Mouse (Mus musculus) 3134 (cell line): ENCODE results near the gene Mmrn2.

ENCODE experiments used
- DNase-seq: peaks from one replicate; pipeline ENCODE4 v3.0.0-alpha.2; 2011; ENCODE audit warnings: low spot score; ENCODE audit not compliant: insufficient read length; ENCODE audit errors: extremely low read depth

Gene Mmrn2

DNA sequence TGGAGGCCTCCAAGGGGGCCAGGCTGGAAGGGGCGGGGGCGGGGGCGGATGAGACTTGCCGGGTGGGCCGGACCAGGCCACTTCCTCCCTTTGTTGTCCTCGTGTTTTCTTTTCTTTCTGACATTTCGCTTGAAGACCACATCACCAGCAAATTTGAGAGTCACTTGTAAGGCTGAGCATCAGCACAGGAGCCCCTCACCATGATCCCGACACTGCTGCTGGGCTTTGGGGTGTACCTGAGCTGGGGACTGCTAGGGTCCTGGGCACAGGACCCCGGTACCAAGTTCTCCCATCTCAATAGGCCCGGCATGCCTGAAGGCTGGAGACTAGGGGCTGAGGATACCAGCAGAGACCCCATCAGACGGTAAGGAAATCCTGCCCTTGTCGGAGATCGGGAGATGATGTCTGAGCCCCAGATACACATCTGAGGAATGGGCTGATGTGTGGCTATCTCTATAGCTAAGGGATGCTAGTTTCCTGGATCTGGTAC, at the start of gene Mmrn2:
Mmrn2 (plus strand) TSS at position 51 of the 490 bp plus-strand sequence.
- no peak for DNase-seq

DNA sequence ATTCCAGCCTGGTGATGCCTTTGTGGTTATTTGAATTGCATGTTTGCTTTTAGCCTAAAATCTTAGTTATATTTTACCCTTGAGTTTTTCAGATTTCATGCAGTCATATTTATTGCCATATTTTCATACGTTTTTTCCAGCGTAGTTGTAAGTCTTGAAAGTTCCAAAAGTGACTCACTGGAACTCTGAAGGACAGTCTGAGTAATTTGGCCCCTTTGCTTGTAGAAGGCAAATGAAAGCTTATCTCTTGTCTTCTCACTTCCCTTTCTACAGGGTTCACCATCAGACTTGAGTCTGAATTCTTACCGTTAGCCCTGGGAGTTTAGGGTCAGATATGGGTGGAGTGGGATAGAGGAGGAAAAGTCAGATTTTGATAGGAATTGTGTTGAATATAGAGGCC, 48.7 kb upstream of the Mmrn2 start:
- no peak for DNase-seq

DNA sequence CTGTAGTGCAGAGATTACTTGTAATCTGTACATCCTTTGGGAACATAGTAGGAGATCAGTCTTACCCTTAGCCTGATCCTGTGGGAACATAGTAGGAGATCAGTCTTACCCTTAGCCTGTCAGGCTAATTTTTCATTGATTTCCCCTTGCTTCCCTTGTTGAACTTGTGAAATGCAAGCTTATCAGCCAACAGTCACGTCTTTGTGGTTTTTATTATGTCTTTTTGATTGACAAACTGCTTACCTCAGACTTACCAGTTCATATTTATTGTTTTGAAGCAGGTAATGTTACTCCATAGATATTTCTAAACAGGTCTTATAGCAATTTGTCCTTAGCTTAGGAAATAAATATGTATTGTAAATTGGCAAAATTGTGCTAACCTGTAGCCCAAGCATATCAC, 47.6 kb upstream of the Mmrn2 start:
- DNase-seq = no peak

DNA sequence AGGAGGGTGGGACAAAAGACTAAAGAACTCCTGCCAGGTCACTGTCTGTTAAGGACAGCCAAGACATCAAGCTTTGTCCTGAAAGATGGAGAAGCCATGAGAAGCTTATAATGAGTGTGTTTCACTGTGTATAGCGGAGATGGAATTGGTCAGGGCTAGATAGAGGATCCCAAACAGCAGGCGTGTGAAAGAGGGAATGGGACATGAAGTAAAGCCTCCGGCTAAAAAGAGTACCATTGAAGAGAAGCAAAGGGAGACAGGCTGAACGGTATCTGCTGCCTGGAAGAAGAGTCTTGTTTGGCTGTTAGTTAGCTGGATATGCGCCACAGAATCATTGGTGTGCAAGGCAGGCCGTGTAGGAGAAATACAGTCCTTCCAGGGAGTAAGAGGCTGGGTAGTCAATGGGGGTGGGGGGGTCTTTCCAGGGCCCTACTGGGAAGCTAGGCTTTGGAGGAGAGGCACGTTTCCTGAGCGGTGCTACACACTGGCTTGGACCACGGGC, 44.6 kb upstream of the Mmrn2 start:
- no peak for DNase-seq

DNA sequence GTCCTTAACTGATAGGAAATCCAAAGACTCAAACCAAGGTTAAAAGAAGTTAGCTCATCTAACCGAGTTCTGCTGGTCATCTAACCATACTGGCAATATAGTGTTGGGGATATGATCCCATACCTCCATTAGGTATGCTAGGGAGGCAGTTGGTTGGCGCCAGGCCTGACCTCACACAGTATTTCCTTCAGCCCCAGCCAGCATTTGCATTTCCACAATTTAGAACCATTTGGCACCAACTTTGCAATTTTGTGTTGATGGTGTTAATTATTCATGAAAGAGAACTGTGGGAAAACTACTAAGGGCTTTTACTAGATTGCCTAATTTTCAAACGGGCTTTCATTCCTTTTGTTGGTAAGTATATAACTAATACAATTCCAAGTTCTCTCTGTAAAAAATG, 43.4 kb upstream of the Mmrn2 start:
- no peak for DNase-seq

DNA sequence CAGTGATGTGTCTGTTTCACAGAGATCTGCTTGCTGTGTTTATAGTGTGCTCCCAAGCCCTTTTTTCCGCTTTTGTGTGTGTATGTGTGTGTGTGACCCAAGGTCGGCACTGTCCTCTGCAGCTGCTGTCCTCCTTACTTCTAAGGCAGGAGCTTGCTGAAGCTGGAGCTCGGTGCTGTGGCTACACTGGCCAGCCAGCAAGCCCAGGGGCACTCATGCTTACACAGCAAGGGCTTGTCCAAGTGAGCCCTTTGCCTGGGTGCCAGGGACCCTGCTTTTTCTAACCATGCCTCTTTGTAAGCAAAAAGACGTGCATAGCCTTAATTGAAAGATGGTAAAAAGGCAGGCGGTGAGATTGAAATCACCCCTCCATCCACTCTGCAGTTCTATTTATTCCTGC, 42.8 kb upstream of the Mmrn2 start:
- no peak for DNase-seq

DNA sequence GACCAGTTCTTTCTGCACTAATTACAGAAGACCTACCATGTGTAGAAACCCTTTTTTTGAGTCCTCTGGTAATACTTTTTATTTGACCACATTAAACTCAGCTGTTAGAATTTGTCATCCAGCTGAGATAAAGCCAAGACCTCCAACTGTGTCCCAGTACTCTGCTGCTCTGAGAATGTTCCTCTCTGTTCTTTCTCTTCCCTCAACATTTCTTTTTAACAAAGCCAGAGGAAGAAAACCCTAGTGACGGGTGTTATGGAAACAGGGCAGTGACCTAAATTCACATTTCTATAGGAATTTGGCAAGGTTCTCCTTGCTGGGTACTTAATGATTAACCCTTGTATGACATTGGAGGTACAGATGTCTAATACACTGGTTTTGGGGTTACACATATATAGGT, 35.8 kb upstream of the Mmrn2 start:
- no peak for DNase-seq

DNA sequence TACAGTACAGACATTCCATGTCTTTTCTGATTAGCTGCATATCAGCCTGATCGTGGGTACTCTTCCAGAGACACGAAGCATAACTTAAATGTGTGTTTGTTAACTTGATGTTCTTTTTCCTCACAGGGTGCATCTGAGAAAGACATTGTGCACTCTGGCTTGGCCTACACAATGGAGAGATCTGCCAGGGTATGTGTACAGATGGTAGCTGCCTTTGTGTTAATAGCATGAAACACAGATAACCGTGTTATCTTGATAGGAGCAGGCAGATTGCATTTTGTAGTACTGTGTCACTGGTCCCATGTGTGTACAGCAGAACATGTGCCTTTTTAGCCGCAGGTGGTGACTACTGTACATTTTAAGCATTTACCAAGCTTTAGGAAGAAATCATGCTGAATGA, 33.3 kb upstream of the Mmrn2 start:
- DNase-seq = no peak

DNA sequence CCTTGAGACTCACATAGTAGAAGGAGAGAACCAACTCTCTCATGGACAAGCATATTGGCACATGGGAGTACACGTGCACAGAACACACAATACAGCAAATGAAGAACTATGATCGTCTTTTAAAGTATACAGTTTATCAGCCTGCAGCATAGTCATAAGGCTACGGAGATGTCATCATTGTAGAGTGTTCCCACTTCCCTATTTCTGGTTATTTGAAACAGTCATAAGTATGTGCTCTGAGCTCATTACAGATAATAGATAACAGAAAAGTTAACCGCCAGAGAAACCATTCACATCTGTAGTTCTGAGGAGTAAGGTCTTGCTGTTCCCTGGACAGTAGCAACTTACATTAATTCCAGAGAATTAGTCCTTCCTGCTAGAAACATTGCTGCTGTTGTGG, 32.2 kb upstream of the Mmrn2 start:
- DNase-seq = no peak

DNA sequence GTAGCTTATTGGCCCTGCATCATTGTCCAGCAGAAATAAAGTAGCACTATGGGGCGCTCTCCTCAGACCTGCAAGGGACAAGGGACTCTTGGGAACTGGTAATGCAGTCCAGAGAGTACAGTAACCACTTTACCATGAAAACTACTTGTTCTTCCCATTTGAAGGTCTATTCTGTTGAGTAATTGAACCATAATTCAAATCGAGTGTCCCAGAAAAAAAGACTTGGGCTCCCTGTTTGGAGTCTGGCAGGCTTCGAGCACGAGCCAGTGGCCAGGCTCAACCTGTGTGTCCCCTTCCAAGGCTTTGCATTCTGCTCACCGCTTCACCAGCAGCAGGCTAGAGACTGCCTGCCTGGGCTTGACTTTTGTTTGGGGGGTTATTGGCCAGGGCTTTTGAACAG, 30.9 kb upstream of the Mmrn2 start:
- no peak for DNase-seq

DNA sequence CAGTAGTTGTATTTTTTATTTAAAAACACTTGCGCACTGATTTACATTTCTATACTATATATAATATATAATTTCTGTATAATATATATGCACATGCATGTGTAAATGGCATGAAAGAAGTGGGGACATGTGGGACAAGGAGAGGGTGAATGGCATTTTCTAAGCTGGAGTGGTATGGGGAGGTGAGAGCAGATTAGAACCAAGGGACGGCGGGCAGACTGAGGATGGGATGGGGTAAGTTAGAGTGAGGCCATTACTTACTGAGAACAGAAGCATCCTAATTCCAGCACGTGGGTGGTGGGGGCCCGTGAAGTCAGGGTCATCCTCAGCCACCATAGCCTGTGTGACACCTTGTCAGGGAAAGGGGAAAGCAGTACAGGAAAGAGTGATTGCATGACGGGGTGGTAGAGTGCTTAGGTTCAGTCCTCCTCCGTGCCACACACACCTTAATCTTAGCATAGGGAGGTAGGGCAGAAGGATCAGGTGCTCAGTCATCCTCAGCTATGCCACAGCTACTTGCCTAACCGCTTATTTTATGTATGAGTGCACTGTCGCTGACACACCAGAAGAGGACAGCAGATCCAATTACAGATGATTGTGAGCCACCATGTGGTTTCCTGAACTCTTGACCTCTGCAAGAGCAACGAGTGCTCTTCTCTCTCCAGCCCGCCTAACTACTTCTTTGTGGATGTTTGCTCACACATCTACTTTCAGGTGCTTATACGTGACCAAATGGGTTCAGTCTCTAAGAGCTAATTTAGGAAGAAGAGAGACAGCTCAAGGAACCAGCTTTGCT, 29.3 kb upstream of the Mmrn2 start:
- DNase-seq = no peak

DNA sequence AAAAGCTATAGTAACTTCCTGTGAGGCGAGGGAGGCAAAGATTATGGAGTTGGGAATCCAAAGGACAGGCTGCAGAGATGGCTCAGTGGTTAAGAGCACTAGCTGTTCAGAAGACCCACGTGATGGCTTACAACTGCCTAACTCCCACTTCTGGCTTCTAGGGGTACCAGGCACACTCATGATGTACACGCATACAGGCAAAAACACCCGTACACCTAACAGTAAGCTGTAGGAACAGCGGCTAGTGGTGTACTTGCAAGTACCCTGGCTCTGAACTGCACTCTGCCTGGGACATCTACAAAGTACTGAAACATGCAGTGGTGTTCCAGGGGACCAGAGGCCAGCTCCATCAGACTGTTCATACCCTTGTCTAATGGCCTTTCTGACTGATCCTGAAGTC, 28.2 kb upstream of the Mmrn2 start:
- DNase-seq = no peak

DNA sequence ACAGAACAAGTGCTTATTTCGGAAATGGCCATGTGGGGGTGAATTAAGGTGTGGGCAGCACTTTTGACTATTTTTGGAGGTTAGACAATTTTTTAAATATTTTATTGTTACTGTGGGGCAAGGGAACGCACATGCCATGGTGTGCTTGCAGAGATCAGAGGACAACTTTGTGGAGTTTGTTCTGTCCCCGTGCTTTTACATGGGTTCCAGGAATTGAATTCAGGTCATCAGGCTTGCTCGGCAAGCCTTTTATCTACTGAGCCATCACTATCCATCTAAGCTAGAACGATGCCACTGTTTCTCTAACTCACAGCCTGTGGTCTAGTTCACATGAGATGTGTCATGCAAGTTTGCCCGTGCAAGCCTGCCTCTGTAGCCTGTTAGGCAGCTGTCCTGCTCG, 27.0 kb upstream of the Mmrn2 start:
- no peak for DNase-seq

DNA sequence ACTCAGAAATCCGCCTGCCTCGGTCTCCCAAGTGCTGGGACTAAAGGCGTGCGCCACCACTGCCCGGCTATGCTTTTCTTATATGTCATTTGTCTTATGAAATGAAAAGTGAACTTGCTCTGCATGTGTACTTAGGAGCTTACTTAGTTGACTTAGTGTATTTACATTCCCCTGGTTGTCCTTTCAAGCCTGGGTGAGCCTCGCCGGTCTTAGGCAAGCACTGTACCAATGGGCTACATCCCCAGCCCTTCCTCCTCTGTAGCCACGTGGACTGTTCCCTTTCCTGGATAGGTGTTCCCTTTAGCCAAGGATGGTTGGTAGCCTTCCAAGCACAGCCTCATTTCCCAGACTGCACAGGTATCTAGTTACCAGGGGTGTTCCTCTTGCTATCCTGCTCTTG, 26.3 kb upstream of the Mmrn2 start:
- DNase-seq = no peak

DNA sequence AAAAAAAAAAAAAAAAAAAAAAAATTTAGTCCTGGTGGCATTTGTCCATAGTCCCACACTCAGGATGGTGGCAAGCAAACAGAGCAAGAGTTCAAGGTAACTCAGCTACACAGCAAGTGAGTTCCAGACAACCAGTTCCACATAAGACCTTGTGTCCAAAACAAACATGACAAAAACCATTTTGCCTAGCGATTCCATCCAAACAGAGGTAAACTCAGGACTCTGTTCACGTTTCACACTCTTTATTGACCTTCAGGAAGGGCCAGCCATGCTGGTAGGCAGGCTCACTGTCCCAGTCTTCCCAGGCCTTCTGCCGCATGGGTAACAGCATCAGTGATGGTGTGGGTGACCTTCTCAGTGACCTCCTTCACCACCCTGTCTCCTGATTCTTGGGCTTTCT, 23.6 kb upstream of the Mmrn2 start:
- DNase-seq = no peak

DNA sequence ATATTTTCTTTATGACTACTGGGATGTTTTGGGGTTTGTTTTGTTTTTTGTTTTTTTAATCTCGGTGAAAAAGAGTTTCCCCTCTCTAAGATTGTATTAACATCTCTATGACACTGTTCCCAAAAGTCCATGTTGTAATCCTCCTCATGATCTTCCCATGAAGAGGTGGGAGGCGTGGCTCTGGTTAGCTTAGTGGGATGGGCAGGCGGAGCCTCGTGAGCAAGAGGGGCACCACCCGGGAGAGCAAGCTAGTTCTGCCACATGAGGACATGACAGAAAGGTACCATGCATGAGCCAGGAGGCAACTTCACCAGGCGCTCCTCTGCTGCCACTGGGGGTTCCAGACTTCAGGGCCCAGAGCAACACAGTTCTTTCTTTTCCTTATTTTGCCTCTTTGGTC, 22.7 kb upstream of the Mmrn2 start:
- no peak for DNase-seq

DNA sequence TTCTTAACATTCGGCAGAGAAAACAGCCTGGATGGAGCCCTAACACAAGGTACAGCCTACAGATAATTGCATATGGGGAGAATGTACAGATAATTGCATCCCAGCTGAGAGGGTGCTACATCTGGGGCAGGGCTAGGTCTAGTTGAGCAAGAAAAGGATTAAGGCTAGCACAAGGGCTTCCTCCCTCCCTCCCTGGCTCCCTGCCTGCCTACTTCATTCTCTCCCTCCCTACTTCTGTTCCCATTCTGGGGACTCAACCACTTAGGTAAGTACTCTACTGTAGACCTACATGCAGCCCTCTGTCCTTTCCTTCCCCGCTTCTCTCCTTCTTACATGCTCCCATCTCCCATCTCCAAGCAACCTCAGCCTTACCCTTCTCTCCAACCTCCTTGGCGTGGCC, 21.9 kb upstream of the Mmrn2 start:
- no peak for DNase-seq

DNA sequence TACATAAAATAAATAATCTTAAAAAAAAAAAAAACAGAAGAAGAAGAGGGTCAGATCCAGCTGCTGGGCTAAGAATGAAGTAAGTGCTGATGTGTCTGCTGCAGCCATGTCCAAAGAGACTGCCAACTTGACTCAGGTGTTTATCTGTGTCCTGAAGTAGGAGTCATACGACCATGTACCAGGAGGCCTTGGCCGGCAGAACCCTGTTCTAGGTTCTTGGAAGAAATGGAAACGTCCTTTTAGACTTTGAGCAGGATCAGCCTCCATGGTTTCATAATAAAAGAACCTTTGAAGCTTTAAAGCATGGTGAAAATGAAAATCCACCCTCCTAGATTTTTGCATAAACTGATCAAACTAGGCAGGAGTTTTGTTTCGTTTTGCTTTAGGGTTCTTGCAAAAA, 20.8 kb upstream of the Mmrn2 start:
- no peak for DNase-seq

DNA sequence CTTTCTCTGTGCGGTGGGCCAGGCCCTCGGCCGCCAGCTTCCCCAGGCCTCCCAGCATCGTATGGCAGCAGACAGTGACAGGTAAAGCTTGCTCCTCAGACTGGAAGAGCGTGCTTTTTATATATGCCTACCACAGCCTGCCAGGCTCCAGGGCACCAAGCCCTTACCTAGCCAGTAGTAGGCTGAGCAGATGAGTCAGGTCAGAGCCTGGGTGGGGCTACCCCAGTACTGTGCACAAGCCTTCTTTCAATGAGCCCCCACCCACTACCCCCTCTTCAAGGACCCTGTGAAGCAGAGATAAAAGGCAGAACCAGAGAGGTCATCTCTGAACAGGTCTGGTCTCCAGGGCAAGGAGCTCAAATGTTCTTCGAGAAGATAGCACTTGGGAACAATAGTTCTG, 20.0 kb upstream of the Mmrn2 start, which contains the start of gene Fam25c:
Fam25c (minus strand) TSS at position 133 of the 400 bp plus-strand sequence.
- no peak for DNase-seq

DNA sequence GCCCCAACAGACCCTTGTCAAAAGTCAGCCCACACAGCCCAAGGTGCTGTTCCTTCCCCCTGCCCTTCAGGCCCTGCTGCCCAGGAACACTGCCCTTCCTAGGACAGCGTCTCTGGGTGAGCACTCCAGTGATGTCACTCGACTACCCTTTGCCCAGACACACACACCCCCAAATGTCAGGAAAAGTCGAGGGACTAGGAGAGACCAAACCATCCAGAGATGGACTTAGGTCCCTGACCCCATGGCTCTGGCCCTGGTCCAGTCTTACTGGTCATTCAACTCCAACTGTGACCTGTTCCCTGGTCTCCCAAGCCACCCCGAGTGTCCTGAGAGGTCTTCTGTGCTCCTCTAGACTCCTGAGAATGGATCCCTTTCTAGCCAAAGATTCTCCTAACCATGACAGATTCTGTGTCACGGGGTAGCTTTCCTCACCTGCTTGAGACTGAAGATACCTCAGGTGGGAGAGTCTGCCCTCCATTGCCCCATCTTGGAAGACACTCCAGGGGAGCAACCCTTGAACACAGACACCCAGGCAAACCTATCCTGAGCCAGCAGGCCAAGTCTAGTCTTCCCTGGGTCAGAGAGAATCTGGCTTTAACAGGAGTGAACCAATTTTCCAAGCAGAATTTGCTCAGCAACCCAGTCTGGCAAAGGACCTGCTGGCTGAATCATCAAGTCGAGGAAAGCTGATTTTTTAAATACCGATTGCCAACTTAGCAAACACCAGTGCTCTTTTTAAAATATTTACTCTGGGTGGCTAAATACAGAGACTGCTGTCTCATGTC, 17.4 kb upstream of the Mmrn2 start:
- no peak for DNase-seq

DNA sequence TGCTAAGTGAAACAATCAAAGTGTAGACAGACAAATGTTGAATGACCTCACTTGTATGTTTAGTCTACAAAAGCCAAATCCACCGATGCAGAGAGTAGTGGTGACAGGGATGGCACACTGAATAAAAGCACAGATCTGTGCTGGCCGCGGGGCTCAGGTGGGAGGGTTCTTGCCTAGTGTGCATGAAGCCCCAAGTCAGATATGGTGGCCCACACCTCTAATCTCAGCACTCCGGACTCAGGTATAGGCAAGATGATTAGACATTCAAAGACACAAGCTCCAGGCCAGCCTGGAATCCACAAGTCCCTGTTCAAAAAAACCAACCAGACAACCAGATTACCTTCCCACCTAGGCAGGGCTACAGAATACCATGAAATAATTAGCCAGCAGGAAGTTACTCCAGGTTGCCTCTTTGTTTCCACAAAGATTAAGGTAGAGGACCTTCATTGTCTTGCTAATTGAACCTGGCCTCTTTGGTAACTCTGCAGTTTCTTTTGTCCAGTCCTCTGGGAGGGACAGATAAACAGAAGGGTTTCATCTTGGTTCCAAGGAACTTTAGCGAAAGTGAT, 15.5 kb upstream of the Mmrn2 start:
- DNase-seq = no peak
